Mouse (Mus musculus): ENCODE data around the gene Stk11.

- no peak for TF ChIP-seq CTCF (conservative IDR thresholded peaks at IDR 0.05 in 1 of 2, IDR thresholded peaks at IDR 0.05 in 1 of 2; ENCODE audit: low read depth in 2 of 2, low read length in 2 of 2)
- TF ChIP-seq TCF12 (IDR thresholded peaks at IDR 0.05; ENCODE audit: low read depth, low read length), result no peak
Measured at GRCm38 (mm10) chr10:80139975-80140665, 24.5 kb downstream of the Stk11 start.

All from CH12.LX (cell line).